In the genomic region with DNA sequence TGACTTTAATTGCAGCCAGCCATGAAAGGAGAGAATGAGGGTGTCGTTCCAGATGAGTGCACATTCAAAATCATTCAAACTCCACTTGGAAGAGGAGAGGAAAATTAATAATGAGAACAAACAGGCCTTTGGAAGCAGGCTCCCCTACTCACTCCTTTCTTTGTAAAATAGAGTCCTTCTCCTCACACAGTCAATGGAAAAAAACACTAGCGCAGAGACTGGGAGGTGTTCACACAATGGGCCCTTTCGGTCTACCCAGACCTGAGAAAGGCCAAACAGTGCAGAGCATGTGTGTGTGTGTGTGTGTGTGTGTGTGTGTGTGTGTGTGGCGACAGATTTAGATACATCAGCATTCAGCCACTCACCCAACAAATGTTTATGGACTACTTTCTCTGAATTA, we compare ENCODE assay signal across 14 mouse cellular contexts. TPM values are rescaled to one million over a fixed set of nuclear protein-coding genes. Genes with fewer than 3 reads are reported as not detected.
DNase-seq lines count a peak whose midpoint lies in the region; ATAC-seq lines count a peak whose summit lies in the region.
"Had no signal": no experiment of that assay in that cellular context is flagged by ENCODE, and none has a peak within 500 bp of the region (broad histone marks: within the 10 kb centered on the region; RNA-seq: fewer than 3 reads in every experiment).

No protein-coding gene starts in this region.

- H3K4me3 ChIP-seq in neural tube, embryonic 11.5 days (ENCODE audit: low read depth, low read length) = no peak overlapping the region
- no peak overlapping the region for H3K4me3 ChIP-seq in neural tube, embryonic 15.5 days (replicated peaks)
- H3K4me3 ChIP-seq in embryonic facial prominence, embryonic 15.5 days (replicated peaks) = no peak overlapping the region
- no peak overlapping the region for H3K4me3 ChIP-seq in hindbrain, embryonic 15.5 days
- no peak overlapping the region for H3K4me3 ChIP-seq in stomach, embryonic 16.5 days (replicated peaks; ENCODE audit: low read length)
- H3K4me3 ChIP-seq: intestine, embryonic 15.5 days; layer of hippocampus, adult 2 months had no signal

- no peaks in the 10 kb centered on the region for H3K36me3 ChIP-seq in neural tube, embryonic 11.5 days (ENCODE audit: control insufficient read depth, insufficient read depth, low read length)
- no peaks in the 10 kb centered on the region for H3K36me3 ChIP-seq in neural tube, embryonic 15.5 days
- H3K36me3 ChIP-seq in embryonic facial prominence, embryonic 15.5 days = no peaks in the 10 kb centered on the region
- no peaks in the 10 kb centered on the region for H3K36me3 ChIP-seq in hindbrain, embryonic 15.5 days
- no peaks in the 10 kb centered on the region for H3K36me3 ChIP-seq in stomach, embryonic 16.5 days (ENCODE audit: control insufficient read depth, insufficient read depth, low read length)
- H3K36me3 ChIP-seq: intestine, embryonic 15.5 days had no signal

- peak; percentile 55 for DNase-seq in neural tube, embryonic 11.5 days (ENCODE audit: low spot score)
- no peak for DNase-seq in kidney, postnatal 36 days
- no peak for DNase-seq in left cerebral cortex, adult 9 months (ENCODE audit: low spot score in 2 of 2)
- DNase-seq: cerebellum, adult 8-10 months; gastrocnemius, postnatal 25 days; lung, adult 2 months; thymus, adult 2 months had no signal

- no peaks in the 10 kb centered on the region for H3K9me3 ChIP-seq in neural tube, embryonic 11.5 days (ENCODE audit: control insufficient read depth, low read length)
- H3K9me3 ChIP-seq in neural tube, embryonic 15.5 days (replicated peaks) = no peaks in the 10 kb centered on the region
- no peaks in the 10 kb centered on the region for H3K9me3 ChIP-seq in embryonic facial prominence, embryonic 15.5 days (replicated peaks)
- no peaks in the 10 kb centered on the region for H3K9me3 ChIP-seq in hindbrain, embryonic 15.5 days
- H3K9me3 ChIP-seq in stomach, embryonic 16.5 days (replicated peaks; ENCODE audit: control insufficient read depth, low read length) = no peaks in the 10 kb centered on the region
- H3K9me3 ChIP-seq: intestine, embryonic 15.5 days had no signal

- 0 out of 2 replicates have a peak overlapping the region, but pooled peaks have one; percentile 39 for H3K27ac ChIP-seq in neural tube, embryonic 11.5 days (ENCODE audit: low read depth, low read length)
- H3K27ac ChIP-seq in neural tube, embryonic 15.5 days (replicated peaks) = no peak overlapping the region
- 0 out of 2 replicates have a peak overlapping the region, but pooled peaks have one; percentile 48 for H3K27ac ChIP-seq in embryonic facial prominence, embryonic 15.5 days (replicated peaks)
- 0 out of 2 replicates have a peak overlapping the region, but pooled peaks have one; percentile 6 for H3K27ac ChIP-seq in hindbrain, embryonic 15.5 days (replicated peaks)
- H3K27ac ChIP-seq in stomach, embryonic 16.5 days (ENCODE audit: low read length) = peak overlapping the region; percentile 70
- H3K27ac ChIP-seq: intestine, embryonic 15.5 days; layer of hippocampus, adult 2 months had no signal

- no peak overlapping the region for H3K9ac ChIP-seq in neural tube, embryonic 11.5 days (ENCODE audit: low read length)
- no peak overlapping the region for H3K9ac ChIP-seq in neural tube, embryonic 15.5 days (replicated peaks)
- no peak overlapping the region for H3K9ac ChIP-seq in embryonic facial prominence, embryonic 15.5 days
- no peak overlapping the region for H3K9ac ChIP-seq in hindbrain, embryonic 15.5 days
- H3K9ac ChIP-seq in stomach, embryonic 16.5 days (ENCODE audit: low read length) = no peak overlapping the region
- H3K9ac ChIP-seq: intestine, embryonic 15.5 days had no signal

- WGBS in neural tube, embryonic 11.5 days = 43% methylated on average over 4 of the region's 4 CpGs
- WGBS in neural tube, embryonic 15.5 days = 15% methylated on average over 4 of the region's 4 CpGs
- 57% methylated on average over 4 of the region's 4 CpGs for WGBS in embryonic facial prominence, embryonic 15.5 days
- 10% methylated on average over 4 of the region's 4 CpGs for WGBS in hindbrain, embryonic 15.5 days
- 50% methylated on average over 4 of the region's 4 CpGs for WGBS in stomach, embryonic 16.5 days

- ATAC-seq in neural tube, embryonic 11.5 days (ENCODE audit: insufficient read depth, low FRiP score, low TSS enrichment) = peak; percentile 67; the same call in 1 of the 2 replicates
- ATAC-seq in neural tube, embryonic 15.5 days (ENCODE audit: low FRiP score) = no peak
- no peak for ATAC-seq in embryonic facial prominence, embryonic 15.5 days (ENCODE audit: insufficient number of reproducible peaks, low FRiP score, low TSS enrichment, low read depth)
- 0 out of 2 replicates have a peak, but pooled peaks have one; percentile 38 for ATAC-seq in hindbrain, embryonic 15.5 days (ENCODE audit: low FRiP score, low read depth)
- no peak for ATAC-seq in stomach, embryonic 16.5 days (ENCODE audit: insufficient read depth, low FRiP score)
- no peak for ATAC-seq in megakaryocyte-erythroid progenitor cell, adult 5-6 weeks (replicated peaks; ENCODE audit: low FRiP score, low TSS enrichment, poor library complexity, severe bottlenecking)

- 0 out of 2 replicates have a peak, but pooled peaks cover 3% of the 10 kb centered on the region for H3K4me1 ChIP-seq in neural tube, embryonic 11.5 days (ENCODE audit: control insufficient read depth, insufficient read depth, low read length)
- no peaks in the 10 kb centered on the region for H3K4me1 ChIP-seq in neural tube, embryonic 15.5 days
- peaks cover 20% of the 10 kb centered on the region for H3K4me1 ChIP-seq in embryonic facial prominence, embryonic 15.5 days
- H3K4me1 ChIP-seq in hindbrain, embryonic 15.5 days (replicated peaks) = peaks cover 9% of the 10 kb centered on the region; the same call in 1 of the 2 replicates
- H3K4me1 ChIP-seq in stomach, embryonic 16.5 days (ENCODE audit: control insufficient read depth, insufficient read depth, low read length) = no peaks in the 10 kb centered on the region; the same call in 1 of the 2 replicates
- H3K4me1 ChIP-seq: intestine, embryonic 15.5 days had no signal

- no peak overlapping the region for H3K4me2 ChIP-seq in neural tube, embryonic 11.5 days (ENCODE audit: low read depth)
- no peak overlapping the region for H3K4me2 ChIP-seq in neural tube, embryonic 15.5 days
- no peak overlapping the region for H3K4me2 ChIP-seq in embryonic facial prominence, embryonic 15.5 days (replicated peaks)
- H3K4me2 ChIP-seq in hindbrain, embryonic 15.5 days = no peak overlapping the region
- no peak overlapping the region for H3K4me2 ChIP-seq in stomach, embryonic 16.5 days (ENCODE audit: low read depth, low read length)
- H3K4me2 ChIP-seq: intestine, embryonic 15.5 days had no signal

- no peaks in the 10 kb centered on the region for H3K27me3 ChIP-seq in neural tube, embryonic 11.5 days (ENCODE audit: control insufficient read depth, insufficient read depth, low read length)
- H3K27me3 ChIP-seq in neural tube, embryonic 15.5 days (replicated peaks) = no peaks in the 10 kb centered on the region
- no peaks in the 10 kb centered on the region for H3K27me3 ChIP-seq in embryonic facial prominence, embryonic 15.5 days
- no peaks in the 10 kb centered on the region for H3K27me3 ChIP-seq in hindbrain, embryonic 15.5 days
- no peaks in the 10 kb centered on the region for H3K27me3 ChIP-seq in stomach, embryonic 16.5 days (ENCODE audit: control insufficient read depth, insufficient read depth, low read length)
- H3K27me3 ChIP-seq: intestine, embryonic 15.5 days had no signal

RNA-seq across cellular contexts. Expression of a gene that starts 56.0 kb away (rescaled TPM):
- 29.6 and 31.2 TPM in 2 replicates for polyA plus RNA-seq in neural tube, embryonic 11.5 days (2014; fragmentation: Nextera tagmentation; extraction: Ambion mirVana)
- 14.5 and 15.0 TPM in 2 replicates for polyA plus RNA-seq in neural tube, embryonic 15.5 days (2015; fragmentation: Nextera tagmentation; extraction: Ambion mirVana)
- 28.9 TPM in 2 replicates for polyA plus RNA-seq in embryonic facial prominence, embryonic 15.5 days (2015; fragmentation: Nextera tagmentation; extraction: Ambion mirVana)
- 20.6 and 23.8 TPM in 2 replicates for polyA plus RNA-seq in hindbrain, embryonic 15.5 days (2015; fragmentation: Nextera tagmentation; extraction: Ambion mirVana)
- 18.3 and 24.0 TPM in 2 replicates for polyA plus RNA-seq in stomach, embryonic 16.5 days (2015; fragmentation: Nextera tagmentation; extraction: Ambion mirVana)
- total RNA-seq in megakaryocyte-erythroid progenitor cell, adult 5-6 weeks (2014; fragmentation: Nextera tagmentation) = 4.1 and 29.0 TPM in 2 replicates
- 2.7 and 3.5 TPM in 2 replicates for total RNA-seq in megakaryocyte-erythroid progenitor cell, adult 5-6 weeks (2017)

Comparison
In these comparisons a context has a peak if more than half of its experiments do, and no peak if none do; other contexts are left out.
1. ATAC-seq: peak in neural tube, embryonic 11.5 days (single experiment) and hindbrain, embryonic 15.5 days (single experiment); none in neural tube, embryonic 15.5 days (single experiment), embryonic facial prominence, embryonic 15.5 days (single experiment), stomach, embryonic 16.5 days (single experiment) and megakaryocyte-erythroid progenitor cell, adult 5-6 weeks (single experiment).